Mouse (Mus musculus): ENCODE measurements around the gene C1qtnf6.

- TF ChIP-seq CTCF (IDR thresholded peaks at IDR 0.05; ENCODE audit: low read depth, low read length) (no peak), POLR2A (IDR thresholded peaks at IDR 0.05; ENCODE audit: borderline replicate concordance, low read depth, low read length) (no peak)
These were observed 21.1 kb downstream of the C1qtnf6 start for GRCm38 (mm10) chr15:78510121-78510576.

Data from bone marrow macrophage, adult 2 months (primary cell).